Comparison of ENCODE assay signal across 25 mouse cellular contexts in genomic region chr1:168091627-168092026, GRCm38 (mm10).
A peak's percentile ranks its signal among the peaks of the same experiment; 100 is the strongest.
DNase-seq lines count a peak whose midpoint lies in the region; ATAC-seq and TF ChIP-seq lines count a peak whose summit lies in the region.
"Had no signal": no experiment of that assay in that cellular context is flagged by ENCODE, and none has a peak within 500 bp of the region (broad histone marks: within the 10 kb centered on the region; RNA-seq: fewer than 3 reads in every experiment).

No protein-coding gene starts in this region.

- no peak overlapping the region for H3K27ac ChIP-seq in midbrain, embryonic 14.5 days (replicated peaks; ENCODE audit: low read depth, low read length)
- H3K27ac ChIP-seq in midbrain, embryonic 13.5 days = no peak overlapping the region
- peak overlapping the region; percentile 29 for H3K27ac ChIP-seq in olfactory bulb, adult 2 months (ENCODE audit: insufficient read depth, low read depth, low read length)
- H3K27ac ChIP-seq: embryonic facial prominence, embryonic 12.5 days; embryonic facial prominence, embryonic 15.5 days; gastrocnemius, adult 2 months; heart, embryonic 15.5 days; hindbrain, embryonic 12.5 days; intestine, embryonic 15.5 days had no signal

- no peak overlapping the region for H3K4me3 ChIP-seq in midbrain, embryonic 14.5 days (replicated peaks; ENCODE audit: low read depth, low read length)
- H3K4me3 ChIP-seq in midbrain, embryonic 13.5 days (replicated peaks) = no peak overlapping the region
- no peak overlapping the region for H3K4me3 ChIP-seq in olfactory bulb, adult 2 months (ENCODE audit: insufficient read depth, low read depth, low read length)
- H3K4me3 ChIP-seq: embryonic facial prominence, embryonic 12.5 days; embryonic facial prominence, embryonic 15.5 days; gastrocnemius, adult 2 months; heart, embryonic 12.5 days; heart, embryonic 15.5 days; hindbrain, embryonic 12.5 days; intestine, embryonic 15.5 days had no signal

- no peak overlapping the region for H3K4me2 ChIP-seq in midbrain, embryonic 14.5 days (ENCODE audit: low read length)
- H3K4me2 ChIP-seq in midbrain, embryonic 13.5 days (replicated peaks) = no peak overlapping the region
- H3K4me2 ChIP-seq: embryonic facial prominence, embryonic 12.5 days; embryonic facial prominence, embryonic 15.5 days; heart, embryonic 12.5 days; heart, embryonic 15.5 days; hindbrain, embryonic 12.5 days; intestine, embryonic 15.5 days had no signal

- H3K4me1 ChIP-seq in midbrain, embryonic 14.5 days (ENCODE audit: control insufficient read depth, insufficient read depth, low read length) = peaks cover 6% of the 10 kb centered on the region; the same call in 1 of the 2 replicates
- peaks cover 17% of the 10 kb centered on the region; the same call in 1 of the 2 replicates for H3K4me1 ChIP-seq in midbrain, embryonic 13.5 days (replicated peaks)
- H3K4me1 ChIP-seq in olfactory bulb, adult 2 months (ENCODE audit: control insufficient read depth, insufficient read depth, low read length) = peaks cover 15% of the 10 kb centered on the region
- H3K4me1 ChIP-seq: embryonic facial prominence, embryonic 12.5 days; embryonic facial prominence, embryonic 15.5 days; heart, embryonic 12.5 days; heart, embryonic 15.5 days; intestine, embryonic 15.5 days had no signal

- TF ChIP-seq CTCF in olfactory bulb, adult 2 months (IDR thresholded peaks at IDR 0.05; ENCODE audit: insufficient read depth, low read depth, low read length) = no peak

- no peak for TF ChIP-seq POLR2A in olfactory bulb, adult 2 months (IDR thresholded peaks at IDR 0.05; ENCODE audit: insufficient read depth, low read depth, low read length)

- 54% methylated on average over 4 of the region's 4 CpGs for WGBS in midbrain, embryonic 14.5 days
- 52% methylated on average over 4 of the region's 4 CpGs for WGBS in midbrain, embryonic 13.5 days
- 62% methylated on average over 4 of the region's 4 CpGs for WGBS in olfactory bulb, adult 2 months

- no peaks in the 10 kb centered on the region for H3K36me3 ChIP-seq in midbrain, embryonic 14.5 days (ENCODE audit: control insufficient read depth, insufficient read depth, low read length)
- no peaks in the 10 kb centered on the region for H3K36me3 ChIP-seq in midbrain, embryonic 13.5 days
- H3K36me3 ChIP-seq: embryonic facial prominence, embryonic 12.5 days; embryonic facial prominence, embryonic 15.5 days; heart, embryonic 12.5 days; heart, embryonic 15.5 days; hindbrain, embryonic 12.5 days; intestine, embryonic 15.5 days had no signal

- DNase-seq in adrenal gland, postnatal 36 days = peak; percentile 7
- DNase-seq in adrenal gland, adult 8-10 months = no peak
- DNase-seq in midbrain, embryonic 14.5 days = peak; percentile 9
- DNase-seq in natural killer cell, adult 2 months (ENCODE audit: low spot score in 2 of 2) = no peak
- DNase-seq: cerebellum, adult 11 months; cerebellum, adult 2 months; cerebellum, adult 9-11 months; cerebellum, postnatal 25 days; forebrain, postnatal 0 days; gastrocnemius, adult 2 months; gastrocnemius, postnatal 14 days; heart, adult 18-20 months; heart, postnatal 10 days; heart, postnatal 4 days had no signal

- H3K9ac ChIP-seq in midbrain, embryonic 14.5 days (replicated peaks; ENCODE audit: low read length) = no peak overlapping the region
- H3K9ac ChIP-seq in midbrain, embryonic 13.5 days (replicated peaks) = no peak overlapping the region
- H3K9ac ChIP-seq: embryonic facial prominence, embryonic 12.5 days; embryonic facial prominence, embryonic 15.5 days; forebrain, postnatal 0 days; heart, embryonic 12.5 days; heart, embryonic 15.5 days; hindbrain, embryonic 12.5 days; intestine, embryonic 15.5 days had no signal

- no peaks in the 10 kb centered on the region for H3K27me3 ChIP-seq in midbrain, embryonic 14.5 days (ENCODE audit: control insufficient read depth, insufficient read depth, low read length)
- peaks cover 46% of the 10 kb centered on the region for H3K27me3 ChIP-seq in midbrain, embryonic 13.5 days
- H3K27me3 ChIP-seq: embryonic facial prominence, embryonic 12.5 days; embryonic facial prominence, embryonic 15.5 days; heart, embryonic 15.5 days; hindbrain, embryonic 12.5 days; intestine, embryonic 15.5 days had no signal

- H3K9me3 ChIP-seq in midbrain, embryonic 14.5 days (ENCODE audit: control insufficient read depth, low read length) = no peaks in the 10 kb centered on the region
- H3K9me3 ChIP-seq in midbrain, embryonic 13.5 days = no peaks in the 10 kb centered on the region
- H3K9me3 ChIP-seq: embryonic facial prominence, embryonic 12.5 days; embryonic facial prominence, embryonic 15.5 days; heart, embryonic 12.5 days; heart, embryonic 15.5 days; hindbrain, embryonic 12.5 days; intestine, embryonic 15.5 days had no signal

- no peak for ATAC-seq in midbrain, embryonic 14.5 days (ENCODE audit: low FRiP score, low TSS enrichment)
- ATAC-seq in midbrain, embryonic 13.5 days = no peak
- ATAC-seq: CD4-positive, CD25-positive, alpha-beta regulatory T cell, adult 4 months; forebrain, embryonic 14.5 days; forebrain, postnatal 0 days; hindbrain, embryonic 16.5 days; intestine, embryonic 15.5 days had no signal

Comparison
In these comparisons a context has a peak if more than half of its experiments do, and no peak if none do; other contexts are left out.
1. DNase-seq: peak in adrenal gland, postnatal 36 days (2 of 2) and midbrain, embryonic 14.5 days (single experiment); none in adrenal gland, adult 8-10 months (single experiment) and natural killer cell, adult 2 months (0 of 2).